Mouse (Mus musculus) activated CD4-positive, CD25-positive, alpha-beta regulatory T cell, adult 9 weeks (primary cell): Measurements from ENCODE around the gene Olfr1240. TPM values are rescaled to one million over a fixed set of nuclear protein-coding genes. Genes with fewer than 3 reads are reported as not detected.

ENCODE experiments used
- polyA plus RNA-seq: library from polyadenylated mRNA; unstranded; fragments of 100-300 nt; shearing (Covaris generic); gene quantifications from one replicate; pipeline ENCODE4 v1.2.1, GENCODE M21; 2017

Olfr1240 gene
- polyA plus RNA-seq: not detected

GRCm38 (mm10) chr2:89442900-89443299 is at the start of gene Olfr1240:
Gene Olfr1240, minus strand, starts transcription at chr2:89443000.

GRCm38 (mm10) chr2:89487026-89487425 is 44.2 kb upstream of the Olfr1240 start, which contains the start of gene Olfr1241:
Gene Olfr1241, minus strand, starts transcription at chr2:89487126.

GRCm38 (mm10) chr2:89420307-89420706 is 22.5 kb downstream of the Olfr1240 start, which contains the start of gene Olfr1239:
Gene Olfr1239, minus strand, starts transcription at chr2:89420407.

GRCm38 (mm10) chr2:89409576-89409975 is 33.2 kb downstream of the Olfr1240 start, which contains the start of gene Olfr1238:
Gene Olfr1238, minus strand, starts transcription at chr2:89409676.

Other genes starting within 250 kb of the Olfr1240 start
- gene Olfr1226, start 243.0 kb downstream of the Olfr1240 start, polyA plus RNA-seq: not detected
- gene Olfr1228, start 188.9 kb downstream of the Olfr1240 start, polyA plus RNA-seq: not detected
- gene Olfr1229, start 155.0 kb downstream of the Olfr1240 start, polyA plus RNA-seq: not detected
- gene Olfr1230, start 145.7 kb downstream of the Olfr1240 start, polyA plus RNA-seq: not detected
- not detected for gene Olfr1231, start 135.9 kb downstream of the Olfr1240 start, polyA plus RNA-seq
- gene Olfr1232, start 113.3 kb downstream of the Olfr1240 start, polyA plus RNA-seq: not detected
- not detected for gene Olfr1233, start 100.6 kb downstream of the Olfr1240 start, polyA plus RNA-seq
- gene Olfr1234, start 78.1 kb downstream of the Olfr1240 start, polyA plus RNA-seq: not detected
- gene Olfr1238, start 33.3 kb downstream of the Olfr1240 start, polyA plus RNA-seq: not detected
- not detected for gene Olfr1239, start 22.6 kb downstream of the Olfr1240 start, polyA plus RNA-seq
- gene Olfr1241, start 44.1 kb upstream of the Olfr1240 start, polyA plus RNA-seq: not detected
- gene Olfr1242, start 55.3 kb upstream of the Olfr1240 start, polyA plus RNA-seq: not detected
- not detected for gene Olfr1243, start 88.5 kb upstream of the Olfr1240 start, polyA plus RNA-seq
- gene Olfr1245, start 135.4 kb upstream of the Olfr1240 start, polyA plus RNA-seq: not detected
- not detected for gene Olfr1246, start 150.2 kb upstream of the Olfr1240 start, polyA plus RNA-seq
- not detected for gene Olfr1247, start 171.1 kb upstream of the Olfr1240 start, polyA plus RNA-seq
- not detected for gene Olfr1248, start 175.2 kb upstream of the Olfr1240 start, polyA plus RNA-seq
- gene Olfr1249, start 192.0 kb upstream of the Olfr1240 start, polyA plus RNA-seq: not detected
- gene Olfr1250, start 218.5 kb upstream of the Olfr1240 start, polyA plus RNA-seq: not detected
- gene Olfr1251, start 228.9 kb upstream of the Olfr1240 start, polyA plus RNA-seq: not detected